Mouse (Mus musculus): ENCODE results near the gene Olfr853. TPM values are rescaled to one million over a fixed set of nuclear protein-coding genes. Genes with fewer than 3 reads are reported as not detected.

Gene Olfr853
- not detected in 2 replicates for polyA plus RNA-seq (2014; fragmentation: Nextera tagmentation; extraction: Ambion mirVana)

DNA sequence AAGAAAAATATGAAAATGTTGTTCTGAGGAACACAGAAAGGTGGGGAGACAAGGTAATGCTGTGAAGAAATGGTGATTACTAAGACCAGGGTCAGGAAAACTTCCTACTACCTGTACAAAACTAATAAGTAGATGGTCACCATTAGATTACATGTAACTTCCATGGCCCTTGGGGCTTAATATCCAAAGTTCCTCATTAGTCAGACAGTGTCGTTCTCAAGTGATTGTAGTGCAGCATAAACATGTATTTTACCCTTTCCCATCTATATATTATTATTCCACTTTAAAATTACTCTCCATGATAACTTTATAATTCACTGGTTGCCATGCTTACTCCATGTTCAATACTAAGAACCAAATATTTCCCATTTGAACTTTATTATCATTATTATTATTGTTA, at the start of gene Olfr853:
Gene Olfr853, minus strand, starts transcription at position 101 of the 400 bp plus-strand sequence.
- Histone ChIP-seq H3K36me3 (ENCODE audit: control insufficient read depth, insufficient read depth, low read length) (no peaks in the 10 kb centered on the region), H3K27me3 (ENCODE audit: control insufficient read depth, insufficient read depth, low read length) (no peaks in the 10 kb centered on the region), H3K4me3 (ENCODE audit: low read depth, low read length) (no peak within 1 kb of the TSS), H3K4me2 (replicated peaks; ENCODE audit: low read depth, low read length) (no peak within 1 kb of the TSS), H3K9me3 (ENCODE audit: control insufficient read depth, low read depth, low read length) (no peaks in the 10 kb centered on the region; the same call in 1 of the 2 replicates), H3K4me1 (ENCODE audit: control insufficient read depth, insufficient read depth, low read length) (no peaks in the 10 kb centered on the region), H3K9ac (replicated peaks; ENCODE audit: low read depth, low read length) (no peak within 1 kb of the TSS), H3K27ac (ENCODE audit: low read length) (no peak within 1 kb of the TSS)
- WGBS, result 77% methylated on average over 1 of the region's 1 CpGs
- no peak for ATAC-seq (ENCODE audit: insufficient number of reproducible peaks, insufficient read depth, low FRiP score, low read depth)

DNA sequence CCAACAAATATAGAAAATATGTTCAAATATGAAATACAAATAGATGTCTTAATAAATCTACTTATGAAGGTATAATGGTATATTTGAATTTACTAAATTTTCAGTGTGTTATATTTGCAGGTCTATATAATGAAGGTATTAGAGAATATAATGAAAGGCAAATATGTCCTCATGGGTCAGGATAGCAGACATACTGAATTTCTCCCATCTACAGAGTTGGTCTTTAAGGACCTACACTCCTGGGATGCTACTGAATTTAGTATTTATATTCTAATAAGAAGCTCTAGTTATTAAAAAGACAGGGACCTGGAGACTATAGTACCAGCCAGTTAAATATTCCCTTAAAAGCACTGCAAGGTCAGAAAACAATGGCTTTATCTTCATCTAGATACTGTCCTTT, 41.4 kb upstream of the Olfr853 start, which contains the start of gene Olfr855:
Gene Olfr855, plus strand, starts transcription at position 301 of the 400 bp plus-strand sequence.
- ATAC-seq (ENCODE audit: insufficient number of reproducible peaks, insufficient read depth, low FRiP score, low read depth), result no peak
- Histone ChIP-seq H3K4me1 (ENCODE audit: control insufficient read depth, insufficient read depth, low read length) (no peaks in the 10 kb centered on the region), H3K9ac (replicated peaks; ENCODE audit: low read depth, low read length) (no peak within 1 kb of the TSS), H3K27ac (ENCODE audit: low read length) (no peak within 1 kb of the TSS), H3K4me2 (replicated peaks; ENCODE audit: low read depth, low read length) (no peak within 1 kb of the TSS), H3K9me3 (ENCODE audit: control insufficient read depth, low read depth, low read length) (no peaks in the 10 kb centered on the region), H3K4me3 (ENCODE audit: low read depth, low read length) (no peak within 1 kb of the TSS), H3K36me3 (ENCODE audit: control insufficient read depth, insufficient read depth, low read length) (no peaks in the 10 kb centered on the region), H3K27me3 (ENCODE audit: control insufficient read depth, insufficient read depth, low read length) (no peaks in the 10 kb centered on the region)

GRCm38 (mm10) chr9:19567282-19567681, 26.4 kb upstream of the Olfr853 start, which contains the start of gene Olfr854:
TSS of gene Olfr854 (minus strand) at chr9:19567382.
- 63% methylated on average over 1 of the region's 1 CpGs for WGBS
- Histone ChIP-seq H3K4me2 (replicated peaks; ENCODE audit: low read depth, low read length) (no peak within 1 kb of the TSS), H3K4me1 (ENCODE audit: control insufficient read depth, insufficient read depth, low read length) (no peaks in the 10 kb centered on the region), H3K9ac (replicated peaks; ENCODE audit: low read depth, low read length) (no peak within 1 kb of the TSS), H3K36me3 (ENCODE audit: control insufficient read depth, insufficient read depth, low read length) (no peaks in the 10 kb centered on the region), H3K4me3 (ENCODE audit: low read depth, low read length) (no peak within 1 kb of the TSS), H3K27me3 (ENCODE audit: control insufficient read depth, insufficient read depth, low read length) (no peaks in the 10 kb centered on the region), H3K9me3 (ENCODE audit: control insufficient read depth, low read depth, low read length) (no peaks in the 10 kb centered on the region), H3K27ac (ENCODE audit: low read length) (no peak within 1 kb of the TSS)
- ATAC-seq (ENCODE audit: insufficient number of reproducible peaks, insufficient read depth, low FRiP score, low read depth), result no peak

DNA sequence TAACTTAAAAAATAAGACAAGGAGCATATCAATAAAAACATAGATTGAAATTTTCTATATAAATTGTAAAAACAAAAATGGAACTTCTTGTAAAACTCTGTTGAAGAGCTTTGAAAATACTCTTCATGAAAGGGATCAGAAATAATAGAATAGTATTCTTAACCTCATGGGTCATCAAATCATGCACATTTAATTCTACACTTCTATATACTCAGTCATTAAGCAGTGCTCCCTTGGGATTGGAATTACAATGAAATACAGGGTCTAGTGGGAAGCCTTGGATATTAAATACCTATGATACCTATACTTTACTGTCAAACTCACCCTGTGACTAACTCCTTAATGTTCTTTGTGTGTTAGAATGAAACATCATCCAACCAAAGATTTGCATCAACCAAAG, 47.9 kb downstream of the Olfr853 start, which contains the start of gene Olfr851:
Gene Olfr851, plus strand, starts transcription at position 301 of the 400 bp plus-strand sequence.
- no peak within 1 kb of the TSS for H3K9ac ChIP-seq (replicated peaks; ENCODE audit: low read depth, low read length)
- no peaks in the 10 kb centered on the region for H3K27me3 ChIP-seq (ENCODE audit: control insufficient read depth, insufficient read depth, low read length)
- H3K4me1 ChIP-seq (ENCODE audit: control insufficient read depth, insufficient read depth, low read length), result no peaks in the 10 kb centered on the region
- H3K36me3 ChIP-seq (ENCODE audit: control insufficient read depth, insufficient read depth, low read length), result no peaks in the 10 kb centered on the region
- H3K27ac ChIP-seq (ENCODE audit: low read length), result no peak within 1 kb of the TSS
- no peaks in the 10 kb centered on the region for H3K9me3 ChIP-seq (ENCODE audit: control insufficient read depth, low read depth, low read length)
- H3K4me2 ChIP-seq (replicated peaks; ENCODE audit: low read depth, low read length), result no peak within 1 kb of the TSS
- H3K4me3 ChIP-seq (ENCODE audit: low read depth, low read length), result no peak within 1 kb of the TSS
- no peak for ATAC-seq (ENCODE audit: insufficient number of reproducible peaks, insufficient read depth, low FRiP score, low read depth)

Other genes starting within 250 kb of the Olfr853 start
- not detected in 2 replicates for gene Olfr844, start 224.7 kb downstream of the Olfr853 start, polyA plus RNA-seq (2014; fragmentation: Nextera tagmentation; extraction: Ambion mirVana)
- not detected in 2 replicates for gene Olfr845, start 204.6 kb downstream of the Olfr853 start, polyA plus RNA-seq (2014; fragmentation: Nextera tagmentation; extraction: Ambion mirVana)
- gene Olfr846, start 177.1 kb downstream of the Olfr853 start, polyA plus RNA-seq (2014; fragmentation: Nextera tagmentation; extraction: Ambion mirVana), result not detected in 2 replicates
- not detected in 2 replicates for gene Olfr847, start 162.4 kb downstream of the Olfr853 start, polyA plus RNA-seq (2014; fragmentation: Nextera tagmentation; extraction: Ambion mirVana)
- gene Olfr849, start 100.8 kb downstream of the Olfr853 start, polyA plus RNA-seq (2014; fragmentation: Nextera tagmentation; extraction: Ambion mirVana), result not detected in 2 replicates
- not detected in 2 replicates for gene Olfr850, start 62.8 kb downstream of the Olfr853 start, polyA plus RNA-seq (2014; fragmentation: Nextera tagmentation; extraction: Ambion mirVana)
- gene Olfr851, start 47.8 kb downstream of the Olfr853 start, polyA plus RNA-seq (2014; fragmentation: Nextera tagmentation; extraction: Ambion mirVana), result not detected in 2 replicates
- not detected in 2 replicates for gene Olfr854, start 26.3 kb upstream of the Olfr853 start, polyA plus RNA-seq (2014; fragmentation: Nextera tagmentation; extraction: Ambion mirVana)
- gene Olfr855, start 41.5 kb upstream of the Olfr853 start, polyA plus RNA-seq (2014; fragmentation: Nextera tagmentation; extraction: Ambion mirVana), result not detected in 2 replicates
- gene Zfp317, start 81.0 kb upstream of the Olfr853 start, polyA plus RNA-seq (2014; fragmentation: Nextera tagmentation; extraction: Ambion mirVana), result 31.3 and 34.5 TPM in 2 replicates
- gene Olfr857, start 168.4 kb upstream of the Olfr853 start, polyA plus RNA-seq (2014; fragmentation: Nextera tagmentation; extraction: Ambion mirVana), result not detected in 2 replicates
- not detected in 2 replicates for gene Olfr58, start 239.2 kb upstream of the Olfr853 start, polyA plus RNA-seq (2014; fragmentation: Nextera tagmentation; extraction: Ambion mirVana)